Mouse (Mus musculus) limb, embryonic 13.5 days (tissue): ENCODE measurements around the gene Hcfc2. TPM values are rescaled to one million over a fixed set of nuclear protein-coding genes. Genes with fewer than 3 reads are reported as not detected.

ENCODE experiments used
- ATAC-seq: fragments of 200-750 bp; cut with Nextera tagmentation; 2 replicates; pipeline ENCODE4 v1.8.0; 2017; ENCODE audit warnings: low read depth, moderate number of reproducible peaks, moderate TSS enrichment; ENCODE audit not compliant: low FRiP score
- H3K27ac ChIP-seq: fragments of 300-500 bp; sonication (generic); 2 replicates; pipeline ENCODE4 v1.5.1; 2015; ENCODE audit warnings: inconsistent platforms, mild to moderate bottlenecking, moderate library complexity
- H3K27me3 ChIP-seq: fragments of 300-500 bp; sonication (generic); 2 replicates; pipeline ENCODE4 v1.6.1; 2015; ENCODE audit warnings: mild to moderate bottlenecking, inconsistent platforms
- H3K36me3 ChIP-seq: fragments of 300-500 bp; sonication (generic); 2 replicates; pipeline ENCODE4 v1.6.1; 2015; ENCODE audit warnings: inconsistent platforms, mild to moderate bottlenecking, moderate library complexity
- H3K4me1 ChIP-seq: fragments of 300-500 bp; sonication (generic); 2 replicates; pipeline ENCODE4 v1.6.1; 2015; ENCODE audit warnings: inconsistent platforms
- H3K4me2 ChIP-seq: fragments of 300-500 bp; sonication (generic); replicated peaks from 2 replicates; pipeline ENCODE4 v1.6.1; 2015; ENCODE audit warnings: inconsistent platforms, mild to moderate bottlenecking, moderate library complexity
- H3K4me3 ChIP-seq: fragments of 300-500 bp; sonication (generic); 2 replicates; pipeline ENCODE4 v1.5.1; 2015; ENCODE audit warnings: moderate library complexity, mild to moderate bottlenecking, inconsistent platforms
- H3K9ac ChIP-seq: fragments of 300-500 bp; sonication (generic); 2 replicates; pipeline ENCODE4 v1.6.1; 2015; ENCODE audit warnings: mild to moderate bottlenecking, inconsistent platforms
- H3K9me3 ChIP-seq: fragments of 300-500 bp; sonication (generic); 2 replicates; pipeline ENCODE4 v1.6.1; 2016; ENCODE audit warnings: inconsistent platforms
- WGBS: fragments of 180-500 bp; shearing (Covaris S2); methylation state at CpG from one replicate; pipeline ENCODE4 v1.1.7; 2015; 5-methylcytosine and 5-hydroxymethylcytosine counted together
- polyA plus RNA-seq: library from polyadenylated mRNA; unstranded; fragments of >200 nt; fragmentation: Nextera tagmentation; extraction: Ambion mirVana; gene quantifications from 2 replicates; pipeline ENCODE4 v1.2.1, GENCODE M21; 2015

The Hcfc2 gene
- polyA plus RNA-seq, 1 experiment from 2014 or later, result 51.9 TPM

DNA sequence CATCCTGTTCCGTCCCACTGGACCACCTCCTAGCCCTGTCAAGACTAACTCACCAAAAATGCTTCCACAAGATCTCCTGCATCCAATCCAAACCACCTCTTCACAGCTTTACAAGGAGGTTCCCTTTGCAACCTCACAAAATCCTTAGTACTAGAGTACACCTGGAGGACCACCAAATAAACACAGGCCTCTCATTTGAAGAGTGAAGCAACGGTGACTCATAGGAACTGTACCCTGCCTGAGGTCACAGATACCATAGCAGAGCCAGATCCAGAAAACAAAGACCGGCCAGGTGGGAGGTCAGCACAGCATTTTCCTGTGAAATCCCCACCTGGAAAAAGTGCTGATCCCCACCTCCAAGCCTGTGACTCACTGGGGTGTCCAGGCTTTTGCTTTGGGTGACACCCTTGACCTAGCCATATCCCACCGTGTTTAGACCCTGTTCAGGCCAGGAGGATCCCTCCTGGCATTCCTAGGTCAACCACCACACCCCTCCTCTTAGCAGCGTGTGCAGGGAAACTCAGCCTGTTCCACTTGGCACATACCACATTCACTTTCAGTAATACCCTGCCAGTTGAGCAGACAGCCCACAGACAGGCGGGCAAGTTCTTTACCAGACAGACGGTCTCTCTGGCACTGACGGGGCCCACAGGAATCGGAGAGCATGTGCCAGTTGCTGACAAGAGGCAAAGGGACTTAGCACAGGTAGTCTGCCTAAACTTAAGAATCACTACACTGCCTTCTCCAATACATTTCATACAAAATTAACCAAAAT lies 65.3 kb downstream of the Hcfc2 start:
- no peaks in the 10 kb centered on the region for H3K9me3 ChIP-seq
- H3K9ac ChIP-seq, result peak overlapping the region; percentile 4; the same call in 1 of the 2 replicates
- H3K4me3 ChIP-seq, result 0 out of 2 replicates have a peak overlapping the region, but pooled peaks have one; percentile 2
- no peak for ATAC-seq
- H3K27ac ChIP-seq, result no peak overlapping the region
- peaks cover 53% of the 10 kb centered on the region for H3K36me3 ChIP-seq
- H3K4me1 ChIP-seq, result peaks cover 51% of the 10 kb centered on the region
- 79% methylated on average over 9 of the region's 9 CpGs for WGBS
- H3K4me2 ChIP-seq, result peak overlapping the region; percentile 46
- H3K27me3 ChIP-seq, result no peaks in the 10 kb centered on the region

DNA sequence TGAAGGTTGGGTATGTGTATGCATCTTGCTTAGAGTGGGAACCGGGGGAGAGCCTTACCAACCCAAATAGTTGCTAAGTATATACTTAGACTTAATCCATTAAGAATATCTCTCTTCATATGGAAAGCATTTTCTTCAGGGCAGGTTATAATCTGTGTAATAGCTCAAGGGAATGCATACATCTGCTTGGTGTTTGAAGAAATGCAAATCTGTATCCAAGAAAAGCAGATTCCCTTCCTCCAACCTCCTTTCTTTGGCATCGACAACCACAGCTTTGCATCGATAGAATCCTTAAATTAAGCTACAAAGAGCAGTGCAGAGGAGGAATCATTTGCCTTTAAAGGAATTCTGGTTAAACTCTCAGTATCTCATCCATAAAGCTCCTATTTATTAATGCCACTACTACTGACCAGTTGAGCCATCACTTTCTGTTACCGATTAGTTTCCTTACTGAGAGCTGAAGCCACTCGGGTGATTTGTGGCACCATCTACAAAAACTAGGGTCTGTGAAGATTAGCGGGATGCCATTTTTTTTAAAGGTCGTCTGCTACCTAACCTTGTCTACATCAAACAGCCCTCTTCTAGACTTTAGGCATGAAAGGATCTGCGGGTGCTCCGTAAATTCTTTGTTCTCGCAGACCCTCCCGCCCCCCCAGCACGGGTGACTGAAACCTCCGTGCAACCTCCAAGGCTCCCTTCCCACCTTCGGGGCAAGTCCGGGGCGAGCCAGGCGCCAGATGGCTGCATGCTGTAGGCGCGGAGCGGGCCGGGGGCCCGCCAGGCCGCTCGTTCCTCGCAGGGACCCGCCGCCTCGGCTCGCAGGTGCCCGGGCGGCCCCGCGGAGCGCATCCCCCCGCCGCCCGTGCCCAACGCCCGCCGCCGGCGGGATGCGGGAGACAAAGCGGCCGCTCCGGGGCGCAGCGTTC lies 67.1 kb downstream of the Hcfc2 start:
- ATAC-seq, result peak; percentile 14; the same call in 1 of the 2 replicates
- Histone ChIP-seq H3K4me3 (peak overlapping the region; percentile 90), H3K27ac (peak overlapping the region; percentile 100), H3K9ac (peak overlapping the region; percentile 99), H3K4me2 (peak overlapping the region; percentile 75), H3K9me3 (no peaks in the 10 kb centered on the region), H3K36me3 (peaks cover 35% of the 10 kb centered on the region), H3K4me1 (peaks cover 40% of the 10 kb centered on the region), H3K27me3 (no peaks in the 10 kb centered on the region)
- under 1% methylated on average over 48 of the region's 48 CpGs for WGBS

DNA sequence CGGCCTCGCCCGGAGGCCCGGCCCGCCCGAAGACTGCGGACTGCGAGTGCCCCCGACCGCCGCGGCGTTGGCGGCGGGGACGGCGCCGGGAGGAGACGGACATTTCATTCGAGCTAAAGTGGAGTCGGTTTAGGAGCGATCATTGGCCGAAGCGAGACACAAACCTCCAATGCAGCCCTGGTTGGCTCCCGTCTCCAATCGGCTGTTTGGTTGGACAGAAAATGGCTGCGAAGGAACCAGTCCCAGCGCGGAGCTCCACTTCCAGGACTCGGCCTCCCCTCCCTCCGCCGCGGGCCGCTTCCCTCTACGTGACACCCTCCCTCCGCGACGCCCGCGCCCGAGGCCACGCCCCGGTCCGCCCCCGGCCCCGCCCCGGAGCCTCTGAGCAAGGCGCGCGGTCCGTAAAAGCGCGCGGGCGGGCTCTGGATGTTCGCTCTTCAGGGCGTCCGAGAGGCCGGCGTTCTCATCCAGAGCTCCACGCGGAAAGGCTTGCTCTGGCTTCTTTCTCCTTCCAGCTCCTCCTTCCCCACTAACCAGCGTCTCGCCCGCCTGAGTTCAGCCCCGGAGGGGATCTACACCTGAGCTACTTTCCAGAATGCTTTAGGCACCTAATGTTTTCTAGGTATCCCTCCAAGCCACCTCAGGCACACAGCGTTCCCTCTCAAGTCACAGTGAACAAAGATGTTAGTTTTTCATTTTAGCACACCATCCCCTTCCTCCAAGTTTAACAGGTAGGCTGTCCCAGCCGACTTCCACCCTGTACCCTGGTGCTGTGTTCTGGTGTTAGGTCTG lies 68.1 kb downstream of the Hcfc2 start, which contains the start of gene Nfyb:
Gene Nfyb (minus strand): TSS at position 305 of the 792 bp plus-strand sequence.
- Histone ChIP-seq H3K4me3 (peak within 1 kb of the TSS; percentile 90), H3K9ac (peak within 1 kb of the TSS; percentile 99), H3K27me3 (no peaks in the 10 kb centered on the region), H3K27ac (peak within 1 kb of the TSS; percentile 100), H3K9me3 (no peaks in the 10 kb centered on the region), H3K4me1 (peaks cover 31% of the 10 kb centered on the region), H3K36me3 (peaks cover 25% of the 10 kb centered on the region), H3K4me2 (peak within 1 kb of the TSS; percentile 75)
- WGBS, result 1% methylated on average over 67 of the region's 68 CpGs
- ATAC-seq, result peak; percentile 99

DNA sequence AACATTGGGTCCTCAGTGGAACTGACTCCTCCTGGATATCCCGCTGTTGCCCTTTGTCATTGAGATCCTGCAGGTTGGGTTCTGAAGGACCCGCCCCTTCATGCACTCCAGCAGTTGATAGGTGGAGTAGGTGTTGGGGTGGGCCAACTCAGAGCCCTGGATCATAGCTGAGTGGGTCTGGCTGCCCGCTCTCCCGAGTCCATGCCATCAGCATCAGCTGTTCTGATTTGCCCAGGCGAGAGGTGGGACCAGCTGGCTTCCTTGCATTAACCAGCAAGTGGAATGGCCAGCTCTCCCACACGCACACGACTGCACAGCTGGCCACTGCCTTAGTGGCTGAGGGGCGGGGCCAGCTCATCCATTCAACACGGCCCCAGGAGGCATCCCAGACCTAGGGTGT lies 72.9 kb downstream of the Hcfc2 start:
- no peaks in the 10 kb centered on the region for H3K36me3 ChIP-seq
- H3K27ac ChIP-seq, result no peak overlapping the region
- no peak overlapping the region for H3K4me3 ChIP-seq
- no peak for ATAC-seq
- no peaks in the 10 kb centered on the region for H3K9me3 ChIP-seq
- H3K9ac ChIP-seq, result no peak overlapping the region
- H3K27me3 ChIP-seq, result no peaks in the 10 kb centered on the region
- peaks cover 5% of the 10 kb centered on the region; the same call in 1 of the 2 replicates for H3K4me1 ChIP-seq
- no peak overlapping the region for H3K4me2 ChIP-seq
- 25% methylated on average over 9 of the region's 9 CpGs for WGBS

DNA sequence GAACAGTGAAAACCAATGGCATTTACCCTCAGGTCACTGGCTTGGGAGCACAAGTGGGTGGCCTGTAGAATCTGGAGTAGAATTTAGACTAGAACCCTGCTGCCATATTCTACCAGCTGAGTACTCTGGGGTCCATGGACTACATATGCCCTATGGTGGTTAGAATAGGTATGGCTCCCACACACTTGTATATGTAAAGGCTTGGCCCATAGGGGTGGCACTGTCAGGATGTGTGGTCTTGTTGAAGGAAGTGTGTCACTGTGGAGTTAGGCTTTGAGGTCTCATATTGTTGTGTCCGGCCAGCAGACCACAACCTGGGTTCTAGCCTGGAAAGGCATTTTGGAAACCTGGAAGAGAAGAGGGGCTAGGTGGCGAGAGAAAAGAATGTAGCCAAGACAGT lies 74.8 kb downstream of the Hcfc2 start:
- H3K27ac ChIP-seq, result no peak overlapping the region
- H3K9me3 ChIP-seq, result no peaks in the 10 kb centered on the region
- no peaks in the 10 kb centered on the region for H3K27me3 ChIP-seq
- no peak overlapping the region for H3K4me2 ChIP-seq
- 90% methylated on average over 2 of the region's 2 CpGs for WGBS
- no peak for ATAC-seq
- H3K36me3 ChIP-seq, result no peaks in the 10 kb centered on the region
- H3K4me1 ChIP-seq, result no peaks in the 10 kb centered on the region
- H3K9ac ChIP-seq, result no peak overlapping the region
- H3K4me3 ChIP-seq, result no peak overlapping the region

DNA sequence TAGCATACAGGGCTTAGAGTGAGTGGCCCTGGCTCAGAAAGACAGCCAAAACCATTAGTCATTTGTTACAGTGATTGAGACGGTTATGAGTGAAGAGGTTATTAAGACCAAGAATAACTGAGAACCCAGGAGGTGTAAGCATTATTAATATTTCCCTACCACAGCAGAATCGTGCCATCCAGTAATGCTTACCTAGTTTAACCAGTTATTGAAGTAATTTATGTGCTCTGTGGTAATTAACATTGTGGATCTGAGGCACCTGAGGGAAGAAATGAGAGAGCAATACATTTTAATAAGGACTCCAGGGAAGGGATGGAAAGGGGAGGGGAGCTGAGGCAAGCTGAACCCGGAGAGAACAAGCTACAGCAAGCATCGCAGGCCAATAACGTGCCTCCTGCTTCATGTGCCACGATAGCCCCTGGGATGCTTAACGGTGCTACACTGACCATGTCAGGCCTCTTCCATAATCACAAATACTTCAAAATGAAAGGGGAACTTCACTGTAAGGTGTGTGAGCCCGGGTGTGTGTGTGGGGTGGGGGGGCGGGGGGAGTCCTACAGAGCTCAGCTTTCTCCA lies 75.7 kb downstream of the Hcfc2 start:
- 62% methylated on average over 9 of the region's 9 CpGs for WGBS

DNA sequence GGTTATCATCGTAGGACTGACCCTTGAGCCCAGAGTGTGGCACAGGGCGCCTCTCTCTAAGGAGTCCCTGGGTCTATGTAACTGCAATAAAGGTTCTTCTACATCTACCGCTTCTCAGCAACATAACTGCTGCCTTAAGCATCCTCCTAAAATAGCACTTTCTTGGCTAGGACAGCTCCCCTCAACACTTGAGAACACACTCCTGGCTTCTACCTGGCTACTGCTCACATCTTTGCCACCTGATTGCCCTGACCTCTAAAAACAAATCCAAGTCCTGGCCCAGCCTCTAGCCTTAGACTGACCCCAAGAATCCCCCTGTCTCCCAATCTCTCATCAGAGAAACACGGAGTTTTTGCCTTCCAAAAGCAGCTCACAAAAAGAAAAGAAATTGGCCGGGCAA lies 78.9 kb downstream of the Hcfc2 start:
- Histone ChIP-seq H3K9ac (no peak overlapping the region), H3K4me3 (no peak overlapping the region), H3K27me3 (no peaks in the 10 kb centered on the region), H3K4me2 (no peak overlapping the region), H3K4me1 (peaks cover 8% of the 10 kb centered on the region), H3K36me3 (no peaks in the 10 kb centered on the region), H3K27ac (no peak overlapping the region), H3K9me3 (no peaks in the 10 kb centered on the region)
- ATAC-seq, result no peak
- 95% methylated on average over 5 of the region's 5 CpGs for WGBS

More for the DNA sequence above, 75.7 kb downstream of the Hcfc2 start:
- no peak overlapping the region for H3K4me3 ChIP-seq
- no peak overlapping the region for H3K4me2 ChIP-seq
- no peak for ATAC-seq
- no peaks in the 10 kb centered on the region for H3K27me3 ChIP-seq
- H3K4me1 ChIP-seq, result no peaks in the 10 kb centered on the region
- no peaks in the 10 kb centered on the region for H3K9me3 ChIP-seq
- no peak overlapping the region for H3K27ac ChIP-seq
- no peaks in the 10 kb centered on the region for H3K36me3 ChIP-seq
- no peak overlapping the region for H3K9ac ChIP-seq

DNA sequence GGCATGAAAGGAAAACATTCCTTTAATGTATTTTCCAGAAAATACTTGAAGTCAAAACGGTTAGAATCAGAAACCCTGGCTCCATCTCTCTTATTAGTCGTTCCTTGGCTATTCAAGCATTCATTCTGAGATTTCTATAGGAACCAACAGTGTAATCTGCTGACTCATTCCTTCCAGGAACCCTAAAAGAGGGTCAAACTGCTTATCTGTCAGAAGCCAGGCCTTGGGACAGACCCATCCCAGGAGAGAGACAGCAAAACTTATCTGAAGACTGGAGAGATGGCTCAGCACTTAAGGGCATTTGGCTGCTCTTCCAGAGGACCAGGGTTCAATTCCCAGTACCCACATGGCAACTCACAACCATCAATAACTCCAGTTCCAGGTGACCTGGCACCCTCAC lies 81.1 kb downstream of the Hcfc2 start:
- ATAC-seq, result no peak
- no peak overlapping the region for H3K4me3 ChIP-seq
- H3K27me3 ChIP-seq, result no peaks in the 10 kb centered on the region
- H3K9ac ChIP-seq, result no peak overlapping the region
- H3K36me3 ChIP-seq, result no peaks in the 10 kb centered on the region
- H3K27ac ChIP-seq, result no peak overlapping the region
- WGBS, result 67% methylated on average over 2 of the region's 2 CpGs
- H3K4me2 ChIP-seq, result no peak overlapping the region
- no peaks in the 10 kb centered on the region for H3K9me3 ChIP-seq
- peaks cover 8% of the 10 kb centered on the region for H3K4me1 ChIP-seq

DNA sequence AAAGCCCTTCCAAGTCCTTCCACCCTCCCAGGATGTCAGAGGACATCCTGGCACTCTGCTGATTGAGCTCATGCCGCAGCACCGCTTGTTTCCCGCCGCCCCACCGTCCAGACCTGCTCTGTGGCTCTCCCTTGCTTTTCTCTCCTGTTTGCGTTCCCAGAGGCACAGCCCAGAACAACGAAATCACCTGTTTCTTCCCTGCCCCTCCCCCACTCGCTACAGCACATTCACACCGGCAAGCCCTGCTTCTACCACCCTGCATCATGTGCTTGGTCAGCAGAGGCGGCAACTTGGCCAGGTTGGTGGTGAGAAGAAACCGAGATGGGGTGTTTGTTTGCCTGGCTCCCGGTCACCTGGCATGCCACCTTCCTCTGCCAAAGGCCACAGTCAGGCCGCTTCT lies 81.9 kb downstream of the Hcfc2 start:
- peaks cover 8% of the 10 kb centered on the region for H3K4me1 ChIP-seq
- no peak overlapping the region for H3K27ac ChIP-seq
- no peak overlapping the region for H3K9ac ChIP-seq
- no peak for ATAC-seq
- no peak overlapping the region for H3K4me3 ChIP-seq
- H3K27me3 ChIP-seq, result no peaks in the 10 kb centered on the region
- H3K4me2 ChIP-seq, result no peak overlapping the region
- H3K9me3 ChIP-seq, result no peaks in the 10 kb centered on the region
- no peaks in the 10 kb centered on the region for H3K36me3 ChIP-seq
- WGBS, result 24% methylated on average over 13 of the region's 13 CpGs

DNA sequence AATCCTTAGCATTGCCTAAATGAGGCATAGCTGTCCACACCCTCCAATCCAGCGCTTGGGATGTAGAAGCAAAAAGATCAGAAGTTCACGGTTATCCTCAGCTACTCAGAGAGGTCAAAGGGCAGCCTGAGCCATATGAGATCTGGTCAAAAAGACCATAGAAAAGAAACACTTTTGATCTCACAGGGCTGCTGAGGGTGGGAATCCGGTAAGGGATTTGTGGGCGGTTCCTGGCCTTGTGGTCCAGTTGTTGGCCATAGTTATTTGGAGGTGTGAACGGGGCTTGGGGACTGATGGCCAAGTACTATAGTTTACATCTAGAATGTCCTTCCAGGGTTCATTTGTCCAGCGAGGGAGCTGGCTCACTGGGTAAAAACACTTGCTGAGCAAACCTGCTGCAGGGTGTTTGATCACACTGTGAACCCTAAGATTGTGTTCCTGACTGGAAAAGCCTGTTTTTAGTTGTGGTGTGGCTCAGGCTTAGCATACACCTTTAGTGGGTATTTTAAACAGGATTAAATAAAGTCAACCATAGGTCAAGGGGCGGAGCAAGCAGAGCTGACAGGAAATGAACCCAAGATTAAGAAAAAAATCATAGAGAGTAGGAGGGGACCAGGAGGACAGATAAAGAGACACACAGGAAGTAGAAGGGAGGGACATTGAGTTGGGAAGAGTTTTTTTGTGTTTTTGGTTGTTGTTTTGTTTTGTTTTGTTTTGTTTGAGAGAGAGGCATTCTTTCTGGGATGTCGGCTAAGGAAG lies 83.0 kb downstream of the Hcfc2 start:
- Histone ChIP-seq H3K4me3 (no peak overlapping the region), H3K4me1 (peaks cover 8% of the 10 kb centered on the region), H3K27me3 (no peaks in the 10 kb centered on the region), H3K9ac (no peak overlapping the region), H3K4me2 (no peak overlapping the region), H3K36me3 (no peaks in the 10 kb centered on the region), H3K9me3 (no peaks in the 10 kb centered on the region), H3K27ac (no peak overlapping the region)
- ATAC-seq, result no peak
- WGBS, result 79% methylated on average over 8 of the region's 8 CpGs

DNA sequence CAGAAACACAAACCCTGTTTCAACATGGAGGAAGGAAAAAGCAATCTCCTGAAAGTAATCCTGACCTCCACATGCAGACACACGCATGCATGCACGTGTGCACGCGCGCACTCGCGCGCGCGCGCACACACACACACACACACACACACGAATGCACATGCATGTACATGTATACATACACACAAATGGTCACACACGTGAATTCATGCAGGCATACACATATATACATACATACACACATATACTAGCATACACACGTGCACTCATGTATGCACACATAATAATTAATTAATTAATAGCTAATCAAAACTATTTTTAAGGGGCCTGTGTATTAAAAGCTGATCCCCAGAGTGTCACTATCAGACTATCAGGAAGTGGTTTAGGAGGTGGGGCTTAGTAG lies 83.9 kb downstream of the Hcfc2 start:
- no peak overlapping the region for H3K4me3 ChIP-seq
- no peaks in the 10 kb centered on the region for H3K36me3 ChIP-seq
- H3K27ac ChIP-seq, result no peak overlapping the region
- no peaks in the 10 kb centered on the region for H3K9me3 ChIP-seq
- ATAC-seq, result no peak
- no peaks in the 10 kb centered on the region for H3K27me3 ChIP-seq
- peaks cover 8% of the 10 kb centered on the region for H3K4me1 ChIP-seq
- 98% methylated on average over 14 of the region's 14 CpGs for WGBS
- H3K9ac ChIP-seq, result no peak overlapping the region
- no peak overlapping the region for H3K4me2 ChIP-seq
